Mouse (Mus musculus) layer of hippocampus, postnatal 25 days (tissue): ENCODE measurements around the gene Sap30bp. TPM values are rescaled to one million over a fixed set of nuclear protein-coding genes. Genes with fewer than 3 reads are reported as not detected.

Experiments
- DNase-seq, 2 experiments: peaks; one replicate each; pipeline ENCODE4 v3.0.0; 2022; ENCODE audit warnings: mixed read lengths in 2 of 2, low spot score in 1 of 2; ENCODE audit errors: extremely low spot score in 1 of 2
- total RNA-seq, 2 experiments: library from RNA; stranded (reverse); gene quantifications; 2 replicates each; pipeline ENCODE4 v1.2.3; 2021

The Sap30bp gene
- total RNA-seq, 2 experiments from 2014 or later, result 33.1 to 47.4 TPM

DNA sequence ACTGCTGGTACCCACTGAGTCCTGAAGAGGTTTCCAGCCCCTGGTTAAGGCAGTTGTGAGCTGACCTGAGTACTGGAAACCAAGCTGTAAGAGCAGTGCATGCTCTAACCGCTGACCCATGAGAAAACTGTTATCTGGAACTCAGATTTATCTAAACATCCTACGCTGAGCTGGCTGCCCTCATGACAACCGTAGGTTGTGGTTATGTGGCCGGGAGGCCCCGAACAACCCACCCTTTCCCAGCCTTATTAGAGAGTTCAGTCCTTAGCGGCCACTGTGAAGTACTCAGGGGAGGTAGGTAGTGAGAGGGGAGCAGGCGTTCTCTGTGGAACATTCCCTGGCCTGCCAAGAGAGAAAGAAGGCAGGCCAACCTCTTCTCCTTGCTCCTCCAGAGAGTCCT, 65.9 kb downstream of the Sap30bp start:
- no peak for DNase-seq

- DNase-seq, result peak; percentile 48 to 86
Measured at GRCm38 (mm10) chr11:115999538-116000143, 66.6 kb downstream of the Sap30bp start.

- DNase-seq, result no peak
Measured at GRCm38 (mm10) chr11:116000607-116001006, 67.5 kb downstream of the Sap30bp start.

- DNase-seq, result no peak
Measured at GRCm38 (mm10) chr11:116001725-116002124, 68.6 kb downstream of the Sap30bp start.

DNA sequence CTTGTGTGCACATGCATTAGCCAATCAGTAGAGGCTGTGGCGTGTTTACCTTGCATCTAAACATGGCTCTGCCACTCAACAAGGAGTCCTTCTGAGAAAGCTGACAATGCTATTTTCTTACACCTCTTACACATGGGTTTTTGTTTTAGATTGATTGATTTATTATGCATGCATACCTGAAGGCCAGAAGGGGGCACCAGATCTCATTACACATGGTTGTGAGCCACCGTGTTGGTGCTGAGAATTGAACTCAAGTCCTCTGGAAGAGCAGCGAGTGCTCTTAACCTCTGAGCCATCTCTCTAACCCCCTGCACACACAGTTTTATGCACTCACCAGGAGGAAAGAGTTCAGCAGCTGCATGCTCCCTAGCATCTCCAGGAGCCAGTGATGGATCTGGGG, 69.8 kb downstream of the Sap30bp start:
- no peak for DNase-seq

DNA sequence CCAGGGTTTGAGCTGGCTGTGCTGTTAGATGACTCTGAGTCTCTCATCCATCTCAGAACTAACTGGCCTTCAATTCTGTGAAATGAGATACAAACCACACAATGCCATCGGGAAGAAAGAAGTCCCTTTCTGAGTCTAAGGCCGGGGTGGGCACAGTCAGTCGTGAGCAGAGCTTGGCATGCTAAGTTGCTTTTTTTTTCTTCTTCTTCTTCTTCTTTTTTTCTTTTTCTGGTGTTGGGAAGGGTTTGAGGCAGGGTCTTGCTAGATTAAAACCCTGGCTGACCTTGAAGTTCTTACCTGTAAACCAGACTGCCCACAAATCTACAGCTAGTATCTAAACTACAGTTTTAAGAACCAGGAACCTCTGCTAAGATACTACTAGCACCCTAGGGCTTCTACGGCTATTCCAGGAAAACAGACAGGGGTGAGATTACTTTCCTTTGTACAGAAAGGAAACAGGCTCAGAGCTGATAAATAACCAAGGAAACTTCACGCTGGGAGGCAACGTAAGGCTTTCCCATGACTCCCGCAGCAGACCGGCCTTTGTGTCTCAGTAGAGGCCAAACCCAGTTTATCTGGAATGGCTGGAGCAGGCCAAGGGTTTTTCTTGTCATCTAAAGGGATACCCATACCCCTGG, 71.2 kb downstream of the Sap30bp start:
- DNase-seq, result no peak

DNA sequence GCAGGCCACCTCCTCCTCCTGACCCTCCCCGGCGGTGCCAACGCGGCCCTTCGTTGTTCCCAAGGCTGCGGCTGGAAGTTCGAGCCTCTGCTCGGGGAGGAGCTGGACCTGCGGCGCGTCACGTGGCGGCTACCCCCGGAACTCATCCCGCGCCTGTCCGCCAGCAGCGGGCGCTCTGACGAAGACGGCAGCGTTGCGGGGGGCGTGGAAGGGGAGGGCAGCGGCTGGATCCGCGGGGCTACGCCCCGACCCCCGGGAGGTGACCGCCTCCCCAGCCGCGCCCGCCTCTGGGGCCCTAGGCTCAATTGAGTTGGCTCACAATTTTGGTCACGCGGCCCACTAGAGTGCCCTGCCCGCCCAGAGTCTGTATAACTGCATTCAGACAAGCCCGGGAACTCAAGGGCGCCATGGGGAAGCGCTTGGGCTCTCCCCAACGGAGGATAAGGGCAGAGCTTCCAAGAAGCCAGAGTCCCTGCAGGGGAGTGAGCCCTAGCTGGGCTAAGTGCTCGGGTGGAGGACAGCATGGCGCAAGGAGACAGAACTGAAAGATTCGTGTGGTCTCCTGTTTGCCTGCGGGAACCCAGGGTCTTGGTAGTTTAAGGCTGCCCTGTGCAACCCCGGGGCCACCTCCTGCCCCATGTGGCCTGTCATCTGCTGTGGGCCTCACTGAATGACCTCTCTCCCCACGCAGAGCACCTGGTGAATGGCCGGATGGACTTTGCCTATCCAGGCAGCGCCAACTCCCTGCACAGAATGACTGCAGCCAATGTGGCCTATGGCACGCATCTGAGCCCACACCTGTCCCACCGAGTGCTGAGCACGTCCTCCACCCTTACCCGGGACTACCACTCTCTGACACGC, 72.0 kb downstream of the Sap30bp start:
- peak; percentile 40 to 53 for DNase-seq

DNA sequence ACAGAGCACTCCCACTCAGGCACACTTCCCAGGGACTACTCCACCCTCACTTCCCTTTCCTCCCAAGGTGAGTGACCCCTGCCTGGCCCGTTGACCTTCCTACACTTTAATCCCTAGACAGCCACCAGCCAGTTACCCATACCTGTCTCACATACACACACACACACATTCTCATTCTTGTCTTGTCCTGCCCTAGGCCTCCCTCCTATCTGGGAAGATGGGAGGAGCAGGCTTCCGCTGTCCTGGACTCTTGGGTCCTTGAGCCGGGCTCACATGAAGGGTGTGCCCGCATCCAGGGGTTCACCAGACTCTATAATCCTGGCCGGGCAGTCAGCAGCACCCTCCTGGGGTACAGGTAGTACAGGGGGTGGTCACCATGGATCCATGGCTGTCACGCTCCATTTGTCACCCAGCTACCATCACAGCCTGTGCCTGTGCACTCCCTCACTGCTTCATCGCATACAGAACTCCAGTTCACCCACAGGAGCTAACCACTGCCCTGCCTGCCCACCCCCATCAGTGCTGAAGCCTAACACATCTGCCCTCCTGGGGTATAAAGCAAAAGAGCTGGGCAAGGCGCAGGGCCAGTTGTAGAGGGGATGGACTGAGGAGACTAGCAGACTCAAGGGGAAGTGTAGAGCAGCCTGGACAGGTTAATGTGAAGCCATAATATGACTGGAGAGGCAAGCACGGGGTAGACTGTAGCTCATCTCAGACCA, 72.8 kb downstream of the Sap30bp start:
- DNase-seq, result no peak

DNA sequence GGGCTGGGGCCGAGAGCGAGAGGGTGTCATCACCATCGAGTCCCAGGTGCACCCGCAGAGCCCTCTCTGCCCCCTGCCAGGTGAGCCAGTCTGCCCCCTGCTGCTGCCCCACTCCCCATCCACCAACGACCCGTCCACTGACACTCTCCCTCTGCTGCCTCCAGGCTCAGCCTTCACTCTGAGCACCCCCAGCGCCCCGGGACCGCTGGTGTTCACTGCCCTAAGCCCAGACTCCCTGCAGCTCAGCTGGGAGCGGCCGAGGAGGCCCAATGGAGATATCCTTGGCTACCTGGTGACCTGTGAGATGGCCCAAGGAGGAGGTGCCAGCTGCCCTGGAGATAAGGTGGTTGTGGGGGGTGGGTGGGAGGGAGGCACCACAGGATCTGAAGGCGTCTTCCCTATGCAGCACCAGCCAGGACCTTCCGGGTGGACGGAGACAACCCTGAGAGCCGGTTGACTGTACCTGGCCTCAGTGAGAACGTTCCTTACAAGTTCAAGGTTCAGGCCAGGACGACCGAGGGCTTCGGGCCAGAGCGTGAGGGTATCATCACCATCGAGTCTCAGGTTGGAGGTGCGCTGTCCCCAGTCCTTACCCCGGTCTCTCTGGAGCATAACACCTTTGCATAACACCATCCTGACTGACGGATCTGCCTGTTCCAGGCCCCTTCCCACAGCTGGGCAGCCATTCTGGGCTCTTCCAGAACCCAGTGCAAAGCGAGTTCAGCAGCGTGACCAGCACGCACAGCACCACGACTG, 74.2 kb downstream of the Sap30bp start:
- no peak for DNase-seq

DNA sequence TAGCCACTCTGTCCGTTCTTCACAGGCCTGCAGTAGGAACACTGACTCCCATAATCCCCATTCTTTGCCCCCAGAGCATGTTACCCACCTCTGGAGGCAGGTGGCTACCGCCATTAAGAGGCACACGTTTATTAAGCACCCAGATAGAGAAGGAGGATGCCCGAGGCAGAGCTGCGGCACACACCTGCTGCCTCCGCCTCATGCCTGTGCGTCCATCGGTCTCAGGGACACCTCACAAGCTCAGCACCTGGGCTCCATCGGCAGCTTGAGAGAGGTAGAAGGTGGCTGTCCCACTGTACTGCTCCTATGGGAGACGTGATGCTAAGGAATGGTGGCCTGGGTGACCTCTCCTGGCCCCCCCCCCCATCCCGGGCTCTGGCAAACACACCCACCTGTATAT, 75.3 kb downstream of the Sap30bp start:
- no peak for DNase-seq

GRCm38 (mm10) chr11:116008832-116009375, 75.8 kb downstream of the Sap30bp start:
- no peak for DNase-seq

GRCm38 (mm10) chr11:116009661-116010060, 76.6 kb downstream of the Sap30bp start:
- no peak for DNase-seq

DNA sequence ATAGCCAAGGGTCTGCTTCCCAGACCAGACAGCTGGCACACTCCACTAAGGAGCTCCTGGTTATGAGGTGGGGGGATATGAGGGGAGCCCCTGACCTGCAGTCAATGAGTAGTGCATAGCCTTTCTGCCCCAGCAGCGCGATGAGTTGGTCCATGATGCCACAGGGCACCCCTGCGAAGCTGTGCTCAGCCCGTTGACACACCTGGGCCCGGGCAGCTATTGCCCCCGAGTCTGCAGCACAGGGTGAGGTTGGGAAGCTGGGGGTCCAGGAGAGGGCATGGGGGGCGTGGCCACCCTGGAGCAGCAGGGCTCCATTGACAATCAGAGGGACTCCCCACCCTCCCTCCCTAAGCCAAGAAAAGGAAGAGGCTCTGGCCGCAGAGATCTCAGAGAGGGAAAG, 77.1 kb downstream of the Sap30bp start:
- no peak for DNase-seq

GRCm38 (mm10) chr11:116010948-116011347, 77.9 kb downstream of the Sap30bp start:
- no peak for DNase-seq

DNA sequence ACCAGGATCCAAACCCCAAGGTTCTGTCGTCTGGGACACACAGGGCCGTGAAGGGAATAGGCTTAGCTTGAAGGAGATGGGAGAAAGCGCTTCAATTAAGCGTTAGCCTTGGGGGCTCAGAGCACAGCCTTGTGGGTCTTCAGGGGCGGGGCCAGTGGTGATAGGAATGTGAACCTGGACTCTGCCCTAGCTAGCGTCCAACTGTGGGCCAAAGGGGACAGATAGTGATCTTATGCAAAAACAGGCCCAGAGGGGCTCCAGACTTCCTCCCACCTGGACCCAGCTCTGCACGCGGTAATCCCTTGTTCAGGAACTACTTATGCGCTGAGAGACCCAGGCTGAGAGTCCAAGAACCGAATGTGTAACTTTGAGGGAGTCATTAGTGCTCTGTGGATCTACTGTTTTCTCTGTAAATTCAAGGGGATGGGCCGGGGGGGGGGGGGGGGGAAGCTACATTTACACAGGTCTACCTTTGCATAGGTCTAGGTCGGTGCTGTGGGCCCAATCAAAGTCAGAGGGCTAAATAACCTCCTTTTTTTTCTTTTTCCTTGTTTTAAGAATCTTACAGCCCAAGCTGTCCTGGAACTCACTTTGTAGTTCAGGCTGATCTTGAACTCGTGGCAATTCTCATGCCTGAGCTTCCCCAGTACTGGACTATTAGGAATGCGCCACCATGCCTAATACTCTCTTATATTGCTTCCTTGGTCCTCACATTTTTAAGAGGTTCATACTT, 78.6 kb downstream of the Sap30bp start:
- DNase-seq, result no peak

- DNase-seq, result peak; percentile 53 to 70
Measured at GRCm38 (mm10) chr11:116012262-116012947, 79.3 kb downstream of the Sap30bp start, which contains the start of gene Galk1. Gene Galk1 (minus strand): TSS chr11:116012719.

GRCm38 (mm10) chr11:116014821-116015220, 81.7 kb downstream of the Sap30bp start:
- DNase-seq, result no peak
